Mouse (Mus musculus): ENCODE measurements around the gene Gm20738.
"Not testable (repeated sequence)": the region's sequence is repeated elsewhere in the genome, so short reads cannot be mapped to it uniquely, and the experiment has no call there.

Gene Gm20738

GRCm38 (mm10) chrY:37957511-37957910 lies at the start of gene Gm20738:
Gm20738 (plus strand) TSS chrY:37957811.
- not testable (repeated sequence) for DNase-seq

Data from heart, adult 11 months (tissue).